Mouse (Mus musculus) gastrocnemius, postnatal 4 days (tissue): ENCODE measurements around the gene Rhbg. TPM values are rescaled to one million over a fixed set of nuclear protein-coding genes. Genes with fewer than 3 reads are reported as not detected.

Experiments used
- DNase-seq, 2 experiments: peaks; one replicate each; pipeline ENCODE4 v3.0.0; 2021 to 2022; ENCODE audit warnings: low spot score in 2 of 2, mixed read lengths in 2 of 2
- total RNA-seq, 2 experiments: library from RNA; stranded (reverse); gene quantifications; 2 replicates each; pipeline ENCODE4 v1.2.3; 2021

Rhbg gene
- total RNA-seq, 2 experiments from 2014 or later: 0.16 TPM; not detected in 1

DNA sequence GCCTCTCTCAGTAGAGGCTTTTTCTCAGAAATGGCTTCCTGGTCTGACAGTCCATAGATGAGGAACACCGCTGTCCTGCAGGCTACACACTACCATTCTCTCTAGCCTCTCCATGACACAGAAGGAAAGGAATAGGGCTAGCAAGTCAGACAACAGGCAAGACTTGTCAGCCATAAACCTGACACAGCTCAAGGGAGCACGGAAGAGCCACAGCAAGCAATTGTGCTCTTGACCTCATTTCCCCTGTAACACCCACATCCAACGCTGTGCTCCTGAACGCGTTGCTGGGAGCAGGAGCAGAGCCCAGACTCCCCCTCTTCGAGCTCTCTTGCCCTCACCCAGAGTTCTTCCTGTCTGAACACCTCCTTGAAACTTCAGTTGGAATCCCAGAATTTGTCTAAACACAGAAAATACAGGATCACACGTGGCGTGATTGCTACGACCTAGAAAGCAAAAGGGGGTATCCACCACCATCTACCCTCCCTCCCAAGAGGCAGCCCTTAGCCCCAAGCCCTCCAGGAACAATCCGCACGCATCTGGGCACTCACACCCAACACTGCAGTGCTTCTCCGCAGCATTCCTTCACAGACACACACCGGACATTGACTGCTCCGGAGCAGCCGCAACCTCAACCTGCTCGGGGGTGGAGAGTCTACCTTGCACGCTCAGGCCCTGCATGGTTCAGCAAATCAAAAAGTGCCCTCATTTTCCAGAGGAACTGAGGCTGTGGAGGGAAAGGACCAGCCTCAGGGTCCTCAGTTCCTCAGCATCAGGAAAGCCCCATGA lies 24.1 kb downstream of the Rhbg start:
- DNase-seq: no peak

DNA sequence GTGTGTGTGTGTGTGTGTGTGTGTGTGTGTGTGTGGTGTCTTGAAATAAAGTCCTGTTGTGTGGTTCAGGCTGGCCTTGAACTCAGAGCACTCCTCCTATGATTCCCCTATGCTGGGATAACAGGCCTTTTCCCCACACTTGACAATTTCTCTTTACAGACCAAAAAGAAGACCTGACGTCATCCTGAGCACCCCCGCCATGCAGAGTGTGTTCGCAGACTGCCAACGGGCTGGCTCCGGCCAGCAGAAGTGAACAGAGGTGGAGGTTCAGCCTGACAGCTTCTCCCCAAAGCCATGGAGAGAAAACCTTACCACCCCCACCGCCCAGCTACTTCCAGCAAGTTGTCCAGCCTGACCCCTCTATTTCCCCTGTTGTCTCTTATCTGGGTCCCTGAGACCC lies 25.0 kb downstream of the Rhbg start:
- DNase-seq: no peak

DNA sequence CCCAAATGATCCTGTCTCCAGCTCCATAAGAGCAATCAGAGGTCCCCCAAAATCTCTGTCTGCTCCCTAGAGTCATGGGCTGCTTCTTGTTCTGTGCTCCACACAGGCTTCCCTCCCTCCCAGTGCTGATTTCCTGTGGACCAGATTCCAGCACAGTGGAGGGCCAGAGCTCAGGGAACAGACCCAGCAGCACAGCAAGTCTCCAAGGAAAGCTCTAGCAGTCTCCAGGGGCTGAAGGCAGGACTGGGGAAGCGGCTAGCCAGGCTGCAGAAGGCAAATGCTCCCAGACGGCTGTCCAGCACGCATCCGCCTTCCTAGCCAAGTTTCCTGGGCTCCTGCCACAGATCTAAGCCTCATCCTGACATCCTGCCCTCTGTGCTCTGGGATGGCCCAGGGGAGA lies 25.6 kb downstream of the Rhbg start:
- no peak for DNase-seq

DNA sequence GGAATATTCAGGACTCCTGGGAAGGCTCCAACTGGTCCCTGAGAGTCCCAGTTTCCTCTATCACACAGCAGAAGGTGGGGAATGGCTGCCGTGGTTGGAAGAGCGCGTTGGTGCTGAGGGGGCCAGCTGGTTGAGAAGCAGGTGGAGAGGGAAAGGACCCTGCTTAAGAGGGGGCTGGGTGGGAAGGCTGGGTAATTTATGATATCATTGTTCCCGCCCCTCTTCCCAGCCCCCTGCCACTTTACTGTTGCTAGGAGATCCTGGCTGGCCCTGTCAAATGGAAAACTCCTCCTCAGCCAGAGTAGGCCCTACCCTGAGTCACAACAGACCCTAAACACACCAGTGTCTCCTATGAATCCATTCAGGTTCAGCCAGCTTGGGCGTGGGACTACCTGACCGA lies 26.5 kb downstream of the Rhbg start:
- no peak for DNase-seq

DNA sequence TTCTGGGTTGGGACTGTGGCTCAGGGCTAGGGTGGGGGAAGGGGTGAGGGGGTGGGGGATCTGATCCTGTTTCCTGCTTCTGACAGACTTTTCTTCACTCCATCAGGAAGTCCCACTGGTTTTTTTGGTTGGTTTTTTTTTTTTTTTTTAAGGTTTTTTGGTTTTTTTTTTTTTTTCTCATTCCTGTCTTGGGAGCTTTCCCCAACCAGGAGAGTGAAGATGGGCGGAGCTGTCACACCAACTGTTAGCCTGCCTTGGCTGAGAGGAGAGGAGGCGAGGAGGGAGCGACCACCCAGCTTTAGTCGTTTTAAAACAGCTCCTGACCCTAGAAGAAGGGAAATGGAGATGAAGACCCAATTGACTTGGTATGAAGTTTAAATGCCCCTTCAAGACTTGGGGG lies 27.2 kb downstream of the Rhbg start:
- DNase-seq: no peak

DNA sequence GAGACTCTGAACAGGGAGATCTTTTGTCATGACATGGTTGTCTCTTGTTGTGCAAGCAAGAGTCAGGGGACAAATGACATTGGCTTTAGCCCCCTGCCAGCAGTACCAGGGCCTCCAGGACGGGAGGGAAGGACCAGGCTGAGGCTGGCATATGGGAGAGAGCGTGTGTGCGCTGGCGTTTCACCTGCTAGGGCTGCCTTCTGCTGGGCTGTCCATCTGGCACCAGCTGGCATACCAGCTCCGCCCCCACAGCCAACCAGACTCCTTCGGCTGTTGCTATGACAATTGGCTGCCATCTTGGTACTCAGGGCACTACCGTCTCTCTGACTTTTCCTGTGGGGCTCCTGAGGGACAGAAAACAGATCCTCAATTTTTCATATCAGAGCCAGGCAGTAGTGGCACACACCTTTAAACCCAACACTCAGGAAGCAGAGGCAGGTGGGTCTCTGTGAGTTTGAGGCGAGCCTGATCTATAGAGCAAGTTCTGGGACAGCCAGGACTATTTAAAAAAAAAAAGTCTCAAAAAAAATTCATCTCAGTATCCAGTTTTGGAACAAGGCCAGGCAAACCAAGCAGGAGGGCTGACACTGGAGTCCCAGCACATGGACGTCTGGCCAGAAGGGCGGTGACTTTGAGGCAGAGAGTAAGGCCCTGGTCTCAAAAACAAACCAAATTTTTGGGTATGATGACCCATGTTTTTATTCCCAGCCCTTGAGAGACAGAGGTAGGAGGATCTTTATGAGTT lies 28.2 kb downstream of the Rhbg start:
- no peak for DNase-seq

DNA sequence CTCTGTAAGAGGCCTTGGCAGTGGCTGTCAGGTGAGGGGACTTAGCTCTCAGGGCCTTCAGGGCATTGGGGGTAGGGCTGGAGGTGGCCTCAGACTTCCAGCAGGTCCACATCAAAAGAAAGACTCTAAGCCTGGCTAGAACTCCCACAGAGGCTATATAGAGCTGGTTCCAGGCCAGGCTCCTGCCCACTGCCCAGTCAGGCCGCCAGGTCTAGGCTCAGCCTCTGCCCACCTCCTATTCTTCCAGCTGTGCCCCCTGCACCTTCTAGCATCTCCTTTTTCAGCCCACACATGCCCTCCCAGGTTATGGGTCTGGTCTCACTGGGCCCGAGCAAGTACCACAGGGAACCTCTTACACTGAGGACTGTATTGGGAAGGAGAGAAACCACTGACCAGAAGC lies 29.6 kb downstream of the Rhbg start:
- no peak for DNase-seq

DNA sequence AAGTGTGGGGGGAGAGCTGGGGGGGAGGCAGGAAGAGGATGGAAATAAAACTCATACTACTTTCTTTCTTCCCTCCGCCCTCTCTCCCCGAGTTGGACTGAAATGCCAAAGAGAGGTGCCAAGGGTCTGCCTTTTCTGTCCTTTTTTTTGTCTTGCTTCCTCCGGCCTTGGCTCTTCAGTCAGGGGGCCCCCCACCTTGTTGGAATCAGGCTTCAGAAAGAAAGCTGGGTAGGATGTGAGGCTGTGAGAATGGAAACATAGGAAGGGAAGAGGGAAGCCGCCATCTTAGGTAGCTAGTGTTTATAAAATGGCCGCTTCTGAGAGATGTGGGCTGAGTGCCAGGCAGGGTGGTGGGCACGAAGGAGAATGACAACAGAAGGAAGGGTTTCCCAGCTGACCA lies 32.1 kb downstream of the Rhbg start:
- no peak for DNase-seq

DNA sequence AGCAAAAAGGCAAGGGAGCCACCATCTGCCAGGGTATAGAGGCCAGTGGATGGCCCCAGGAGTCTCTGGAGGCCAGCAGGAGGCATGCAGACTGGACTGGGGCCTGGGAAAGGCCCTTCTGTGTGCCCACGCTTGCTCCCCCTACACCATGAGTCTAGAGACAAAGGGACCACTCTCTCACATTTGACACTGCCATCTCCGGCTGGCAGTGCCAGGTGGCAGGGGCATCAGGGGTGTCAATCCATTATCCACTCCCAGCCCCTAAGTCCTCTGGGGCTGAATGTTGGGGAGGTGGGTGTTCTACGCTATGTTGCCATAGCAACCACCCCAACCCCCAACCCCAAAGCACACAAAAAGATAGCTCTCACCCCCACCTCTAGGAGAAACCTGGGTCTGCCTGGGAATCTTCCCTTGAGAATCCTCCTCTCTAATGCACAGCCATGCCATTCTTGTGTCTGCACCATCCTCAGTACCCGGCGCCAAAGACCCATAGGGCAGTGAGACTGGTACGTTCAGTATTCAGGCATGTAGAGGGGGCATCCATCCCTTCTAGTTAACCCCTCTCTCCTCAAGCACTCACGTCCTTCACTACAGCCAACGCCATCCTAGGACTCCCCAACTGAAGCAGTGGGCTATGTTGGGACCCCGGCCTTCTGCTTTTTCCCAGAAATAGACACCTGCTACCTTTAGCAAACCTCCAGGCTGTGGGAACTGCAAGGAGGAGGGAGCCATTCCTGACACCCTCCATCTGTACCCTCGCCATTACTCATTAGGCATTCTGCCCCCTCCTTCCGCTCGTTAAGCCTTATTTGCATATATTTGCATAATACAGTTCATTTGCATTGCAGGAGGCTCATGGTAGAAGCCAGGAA lies 32.8 kb downstream of the Rhbg start:
- no peak for DNase-seq

DNA sequence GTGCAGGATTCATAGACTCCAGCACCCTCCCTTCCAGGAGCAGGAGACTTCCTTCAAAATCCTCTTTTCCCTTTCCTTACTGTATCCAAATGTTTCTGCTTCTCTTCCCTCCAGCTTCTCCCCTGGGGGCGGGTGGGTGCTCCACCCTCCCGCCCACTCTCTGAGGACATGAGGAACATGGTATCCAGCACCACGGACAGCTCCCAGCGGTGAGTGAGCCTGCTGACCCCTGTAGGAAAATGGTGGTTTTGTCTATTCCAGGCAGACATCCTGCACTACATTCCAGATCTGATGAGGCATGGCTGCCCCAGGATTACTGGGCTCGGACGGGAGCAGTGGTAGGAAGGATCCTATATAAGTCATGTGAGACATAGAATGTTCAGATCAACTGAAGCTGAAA lies 33.7 kb downstream of the Rhbg start:
- DNase-seq: peak in 1 of 2 experiments; percentile 76

DNA sequence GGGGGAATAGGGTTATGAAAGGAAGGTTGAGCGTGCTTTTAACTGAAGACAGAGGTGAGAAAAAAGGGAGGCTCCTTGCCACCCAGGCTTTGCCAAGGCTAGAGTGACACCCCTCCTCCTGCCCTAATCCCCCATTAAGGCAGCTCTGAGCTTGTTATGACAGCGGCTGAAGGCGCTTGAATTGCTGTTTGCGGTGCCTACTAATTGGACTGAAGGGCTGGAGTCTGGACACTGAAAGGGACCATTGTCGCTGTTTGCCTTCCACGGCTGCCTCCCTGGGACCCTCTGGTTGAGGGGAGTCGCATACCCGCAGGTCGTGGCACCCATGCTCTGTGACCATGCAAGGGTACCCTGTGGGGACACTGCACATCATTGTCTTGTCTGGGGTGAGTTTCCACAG lies 34.6 kb downstream of the Rhbg start:
- DNase-seq: no peak

DNA sequence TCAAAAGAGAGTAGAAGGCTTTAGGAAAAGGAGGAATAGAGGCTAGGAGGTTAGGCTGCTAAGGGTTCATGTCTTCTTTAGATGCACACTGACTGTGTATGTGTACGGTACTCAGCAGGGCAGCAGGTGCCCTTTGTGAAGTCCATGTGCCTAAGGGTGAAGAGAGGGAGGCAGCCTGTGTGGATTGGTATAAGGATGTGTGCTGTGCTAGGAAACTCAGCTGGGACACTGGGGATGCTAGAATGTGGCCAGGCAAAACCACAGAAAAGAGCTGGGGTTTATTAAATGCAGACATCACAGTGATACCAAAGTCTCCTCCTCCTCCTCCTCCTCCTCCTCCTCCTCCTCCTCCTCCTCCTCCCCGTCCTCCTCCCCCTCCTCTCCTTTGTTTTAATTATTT lies 36.8 kb downstream of the Rhbg start:
- no peak for DNase-seq

DNA sequence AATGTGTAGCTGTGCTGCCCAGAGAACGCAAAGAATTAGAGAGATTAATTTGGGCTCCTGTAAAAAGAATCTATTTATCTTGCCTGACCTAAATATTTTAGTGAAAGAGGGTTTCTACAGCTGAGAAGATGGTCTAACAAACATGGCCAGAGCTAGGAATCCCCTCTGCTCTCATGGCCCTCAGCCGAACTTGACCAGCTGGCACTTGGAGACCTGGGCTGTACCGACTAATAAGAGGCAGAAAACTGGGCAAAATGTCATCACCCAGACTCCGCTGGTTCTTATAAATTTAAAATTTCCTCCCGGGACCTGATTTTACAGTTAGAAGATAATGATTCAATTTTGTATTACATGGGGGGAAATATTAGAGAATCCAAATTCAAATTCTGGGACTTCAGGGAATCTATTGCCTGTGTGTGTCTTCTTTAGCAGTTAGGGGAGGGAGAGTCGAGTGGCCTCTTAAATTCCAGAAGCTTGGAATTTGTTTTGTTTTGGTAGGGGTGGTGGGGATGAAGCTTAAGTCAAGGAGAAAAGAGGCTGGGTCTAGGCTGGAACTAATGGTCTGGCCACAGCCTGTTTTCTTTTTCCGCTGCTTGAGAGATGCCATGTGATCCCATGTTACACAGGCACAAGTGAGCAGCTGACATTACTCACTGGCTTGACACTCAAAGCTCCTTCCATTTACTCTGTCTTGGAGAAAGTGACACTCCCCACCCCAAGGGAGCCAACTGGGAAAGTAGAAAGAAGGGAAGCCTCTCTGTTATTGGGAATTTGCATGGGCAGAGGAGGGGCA lies 37.8 kb downstream of the Rhbg start:
- DNase-seq: no peak

DNA sequence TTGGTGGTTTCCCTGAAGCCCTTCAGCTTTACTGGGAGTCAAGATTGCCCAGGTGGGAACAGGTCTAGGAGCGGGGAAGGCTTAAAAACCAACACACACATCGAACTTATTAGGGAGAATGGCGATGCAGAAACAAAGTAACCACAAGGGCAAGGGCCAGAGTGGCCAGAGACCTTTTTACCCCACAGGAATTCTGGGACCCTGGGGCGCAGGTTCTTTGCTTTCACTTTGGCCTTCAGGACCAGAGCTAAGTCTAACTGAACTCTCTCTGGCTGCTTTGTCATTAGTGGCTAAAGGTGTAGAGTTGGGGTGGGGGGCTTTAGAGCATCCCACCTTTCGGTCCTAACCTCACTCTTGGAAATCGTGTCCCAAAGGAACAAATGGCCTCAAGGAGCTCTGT lies 38.4 kb downstream of the Rhbg start:
- no peak for DNase-seq

DNA sequence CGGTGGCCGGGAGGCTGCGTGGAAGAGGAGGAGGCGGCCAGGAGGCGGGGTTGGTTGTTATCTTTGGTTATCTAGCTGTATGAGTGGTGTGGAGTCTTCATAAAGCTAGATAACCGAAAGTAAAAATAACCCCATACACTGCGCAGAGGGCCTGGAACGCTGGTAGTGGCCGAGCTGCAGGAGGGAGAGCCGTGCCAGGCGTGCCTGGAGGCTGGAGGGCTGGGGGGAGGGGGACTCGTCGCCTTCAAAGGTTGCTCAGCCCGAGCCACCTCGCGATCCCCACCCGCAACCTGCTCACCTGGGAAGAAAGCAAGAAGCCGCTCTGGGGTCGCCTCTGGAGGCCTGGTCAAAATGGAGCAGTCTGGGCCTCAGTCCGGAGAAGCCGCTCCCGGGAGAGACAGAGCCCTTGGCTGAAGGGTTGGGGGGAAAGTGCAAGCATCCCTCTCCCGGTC lies 38.9 kb downstream of the Rhbg start:
- DNase-seq: no peak

DNA sequence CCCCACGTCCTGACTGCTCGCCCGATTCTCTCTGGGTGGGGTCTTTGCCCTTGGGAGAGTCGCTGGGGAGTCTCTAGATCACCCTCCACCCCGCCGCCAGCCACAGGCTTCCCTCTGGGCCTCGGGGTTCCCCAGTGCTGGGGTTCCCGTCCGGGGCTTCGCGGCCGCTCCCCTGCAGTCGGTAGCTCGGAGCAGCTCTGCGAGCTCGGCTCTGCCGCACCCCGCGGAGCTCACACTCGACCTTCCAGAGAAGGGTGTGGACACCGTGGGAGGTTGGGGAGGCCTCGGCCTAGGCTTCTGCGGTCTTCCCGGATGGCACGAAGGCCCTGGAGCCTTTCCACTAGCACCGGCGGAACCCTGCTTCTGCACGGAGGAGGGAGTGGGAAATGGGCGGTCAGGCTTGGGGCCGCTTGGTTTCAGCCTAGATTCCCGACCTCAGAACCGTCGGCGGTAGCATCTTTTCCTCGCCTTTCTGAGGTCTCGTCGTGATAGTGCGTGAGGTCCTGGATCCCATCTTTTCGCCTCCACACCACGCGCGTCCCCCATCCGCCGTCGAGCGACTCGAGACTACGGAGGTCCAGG lies 39.4 kb downstream of the Rhbg start:
- no peak for DNase-seq

DNA sequence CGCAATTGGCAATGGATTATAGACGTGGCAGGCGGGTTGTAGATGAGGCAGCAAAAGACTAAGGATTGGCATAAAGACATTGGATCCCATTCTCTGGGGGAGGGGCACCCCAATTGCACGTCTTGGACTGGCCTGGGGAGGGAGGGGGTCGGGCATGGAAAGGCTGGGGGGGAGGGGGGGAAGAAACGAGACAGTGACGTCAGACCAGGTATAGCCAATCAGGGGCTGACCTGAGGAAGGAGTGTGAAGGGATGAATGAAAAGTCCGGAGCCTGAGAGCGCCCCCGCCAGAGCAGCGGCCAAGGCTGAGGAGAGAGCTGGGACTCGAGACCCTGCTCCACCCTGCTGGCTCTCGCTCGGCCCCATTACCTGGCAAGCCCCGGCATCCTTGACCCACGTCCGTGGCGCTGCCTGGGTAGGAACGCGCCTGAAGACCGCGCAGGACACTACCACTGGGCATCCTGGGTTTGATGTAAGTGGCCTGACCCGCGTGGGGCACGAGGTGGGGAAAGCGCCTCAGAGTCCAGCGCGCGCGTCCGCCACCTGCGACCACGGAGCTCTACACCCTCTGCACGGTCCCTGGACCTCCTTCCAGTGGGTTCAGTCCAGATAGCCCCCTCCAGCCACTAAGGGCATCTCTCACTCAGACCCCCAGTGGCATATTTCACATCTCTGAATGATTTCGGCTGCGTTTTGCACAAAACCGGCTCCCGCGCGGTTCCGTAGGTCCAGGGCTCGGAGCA lies 40.1 kb downstream of the Rhbg start:
- DNase-seq: no peak

DNA sequence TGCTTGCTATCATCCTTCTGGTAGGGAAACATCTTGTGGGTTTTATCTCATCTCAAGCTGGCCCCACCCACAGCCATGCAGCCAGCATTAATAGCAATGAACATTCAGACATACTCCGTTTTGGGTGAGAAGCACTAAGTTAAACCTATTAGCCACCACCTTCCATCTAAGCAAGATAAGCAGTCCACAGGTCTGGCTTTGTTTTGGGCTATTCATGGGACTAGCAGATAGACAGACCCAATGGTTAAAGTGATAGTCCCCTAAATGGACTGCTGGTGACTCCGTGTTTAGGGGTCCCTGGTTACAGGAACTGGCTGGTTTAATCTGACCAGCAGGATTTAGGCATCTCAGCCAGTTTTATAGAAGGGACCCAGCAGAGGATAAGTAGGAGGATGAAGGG lies 41.5 kb downstream of the Rhbg start:
- no peak for DNase-seq

DNA sequence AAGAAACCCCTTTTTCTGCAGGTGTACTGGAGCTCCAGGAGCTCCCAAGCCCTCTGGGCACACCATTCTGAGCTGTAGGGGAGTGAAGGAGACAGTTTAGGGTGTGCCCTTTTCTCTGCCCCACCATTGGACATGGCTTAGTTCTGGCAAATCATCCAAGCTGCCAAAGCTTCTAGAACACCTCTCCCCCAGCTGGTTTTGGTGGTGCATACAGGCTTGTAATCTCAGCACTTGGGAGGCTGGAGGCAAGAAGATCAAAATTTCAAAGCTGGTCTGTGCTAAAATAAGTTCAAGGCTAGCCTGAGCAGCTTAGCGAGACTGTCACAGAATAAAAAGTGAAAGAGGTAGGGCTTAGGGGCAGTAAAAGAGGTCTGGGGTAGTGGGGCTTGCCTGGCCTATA lies 42.2 kb downstream of the Rhbg start:
- no peak for DNase-seq

DNA sequence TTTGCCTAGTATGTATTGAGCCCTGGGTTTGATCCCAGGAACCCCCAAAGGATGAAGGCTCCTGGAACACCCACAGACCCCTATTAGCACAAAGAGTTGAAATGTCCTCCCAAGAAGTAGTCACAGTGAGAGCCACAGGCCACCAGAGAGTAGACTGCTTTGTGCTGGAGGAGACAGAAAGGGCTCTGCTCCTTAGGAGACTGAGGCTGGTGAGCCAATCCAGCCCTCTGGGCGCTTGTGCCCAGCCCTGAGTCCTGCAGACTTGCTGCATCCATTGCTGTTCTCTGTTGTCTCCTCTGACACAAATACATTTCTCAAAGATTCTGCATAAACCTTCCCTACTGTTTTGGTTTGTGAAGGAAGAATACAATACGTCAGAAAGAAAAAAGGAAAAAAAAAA lies 43.6 kb downstream of the Rhbg start:
- DNase-seq: no peak
